Mouse (Mus musculus) induced T-regulatory cell, adult 2 months (primary cell): Measurements from ENCODE around the gene Sprn.

Experiments
- DNase-seq: peaks from one replicate; pipeline ENCODE4 v3.0.0-alpha.2; 2012; ENCODE audit warnings: low read depth

Gene Sprn

GRCm38 (mm10) chr7:140154218-140154927, at the start of gene Sprn:
Gene Sprn, minus strand, starts transcription at chr7:140154877.
- no peak for DNase-seq

GRCm38 (mm10) chr7:140201090-140201489, 46.4 kb upstream of the Sprn start:
- DNase-seq, result no peak

GRCm38 (mm10) chr7:140196002-140196401, 41.3 kb upstream of the Sprn start:
- no peak for DNase-seq

- no peak for DNase-seq
Measured at GRCm38 (mm10) chr7:140194031-140194430, 39.4 kb upstream of the Sprn start.

- peak; percentile 41 for DNase-seq
Measured at GRCm38 (mm10) chr7:140192851-140193250, 38.2 kb upstream of the Sprn start.

GRCm38 (mm10) chr7:140192445-140192844, 37.8 kb upstream of the Sprn start:
- no peak for DNase-seq

- DNase-seq, result no peak
Measured at GRCm38 (mm10) chr7:140190435-140190834, 35.8 kb upstream of the Sprn start.

- DNase-seq, result peak; percentile 83
Measured at GRCm38 (mm10) chr7:140188391-140189328, 34.0 kb upstream of the Sprn start.

GRCm38 (mm10) chr7:140187721-140188390, 33.2 kb upstream of the Sprn start:
- no peak for DNase-seq

- DNase-seq, result peak; percentile 80
Measured at GRCm38 (mm10) chr7:140186646-140187620, 32.3 kb upstream of the Sprn start.

- DNase-seq, result no peak
Measured at GRCm38 (mm10) chr7:140184206-140184605, 29.5 kb upstream of the Sprn start.

- DNase-seq, result no peak
Measured at GRCm38 (mm10) chr7:140180692-140181091, 26.0 kb upstream of the Sprn start.

- DNase-seq, result no peak
Measured at GRCm38 (mm10) chr7:140179176-140179575, 24.5 kb upstream of the Sprn start.

- DNase-seq, result no peak
Measured at GRCm38 (mm10) chr7:140172936-140173335, 18.3 kb upstream of the Sprn start, which contains the start of gene Olfr523. Gene Olfr523, plus strand, starts transcription at chr7:140173217.

GRCm38 (mm10) chr7:140170863-140171262, 16.2 kb upstream of the Sprn start:
- no peak for DNase-seq

GRCm38 (mm10) chr7:140169386-140169785, 14.7 kb upstream of the Sprn start:
- DNase-seq, result no peak

GRCm38 (mm10) chr7:140167950-140168349, 13.3 kb upstream of the Sprn start:
- DNase-seq, result no peak

- DNase-seq, result no peak
Measured at GRCm38 (mm10) chr7:140164664-140165063, 10.0 kb upstream of the Sprn start, which contains the start of gene Olfr522. Gene Olfr522, minus strand, starts transcription at chr7:140164764.

GRCm38 (mm10) chr7:140160363-140160762, 5.7 kb upstream of the Sprn start:
- DNase-seq, result no peak

GRCm38 (mm10) chr7:140153829-140154217, 854 bp downstream of the Sprn start:
- no peak for DNase-seq

GRCm38 (mm10) chr7:140153383-140153782, 1.3 kb downstream of the Sprn start:
- no peak for DNase-seq
